Mouse (Mus musculus) activated CD4-positive, CD25-positive, alpha-beta regulatory T cell, adult 4 months (primary cell): ENCODE measurements around the gene Tsc22d1. TPM values are rescaled to one million over a fixed set of nuclear protein-coding genes. Genes with fewer than 3 reads are reported as not detected.

ENCODE experiments used
- ATAC-seq: one replicate; pipeline ENCODE4 v1.8.0; 2017
- polyA plus RNA-seq, 2 experiments: library from polyadenylated mRNA; unstranded; fragments of 100-300 nt; shearing (Covaris generic); gene quantifications; one replicate each; pipeline ENCODE4 v1.2.1; 2017

Gene Tsc22d1
- polyA plus RNA-seq, 2 experiments from 2014 or later: 6.8 to 7.5 TPM

DNA sequence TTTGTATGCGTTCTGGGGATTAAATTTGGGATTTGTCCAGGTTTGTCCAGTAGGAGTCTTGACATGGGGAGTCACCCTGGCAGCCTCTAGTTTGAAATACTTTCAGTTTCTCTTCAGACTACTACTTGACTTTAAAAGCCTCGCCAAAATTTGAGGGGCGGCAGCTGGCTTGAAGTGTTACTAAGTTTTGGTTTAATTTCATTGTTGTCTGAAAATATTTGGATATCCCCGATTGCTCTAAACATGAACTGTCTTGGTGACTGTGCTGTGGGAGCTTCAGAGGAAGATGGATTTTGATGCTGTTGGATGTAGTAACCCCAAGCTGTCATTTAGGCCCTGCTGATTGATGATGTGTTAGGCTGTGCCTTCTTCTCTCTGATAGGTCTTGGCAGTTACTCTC is 34.2 kb downstream of the Tsc22d1 start:
- ATAC-seq: no peak

DNA sequence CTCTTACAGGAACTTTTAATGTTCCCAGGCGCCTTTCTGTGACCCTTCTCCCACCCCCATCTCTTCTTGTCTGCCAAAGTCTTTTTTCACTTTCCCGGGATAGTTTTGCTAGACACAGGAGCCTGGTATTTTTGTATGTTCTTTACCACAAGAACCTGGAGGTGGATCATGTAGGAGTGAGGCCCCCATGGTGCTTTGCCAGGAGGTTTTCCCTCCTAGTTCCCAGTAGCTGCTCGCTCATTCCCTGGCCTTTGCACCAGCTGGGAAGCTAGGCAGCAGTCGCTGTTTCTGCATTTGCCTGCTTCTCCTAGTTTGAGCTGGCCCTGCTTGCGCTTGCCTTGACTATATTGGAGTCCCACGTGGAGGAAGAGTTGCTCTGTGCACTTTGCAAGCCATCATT is 36.2 kb downstream of the Tsc22d1 start:
- no peak for ATAC-seq

DNA sequence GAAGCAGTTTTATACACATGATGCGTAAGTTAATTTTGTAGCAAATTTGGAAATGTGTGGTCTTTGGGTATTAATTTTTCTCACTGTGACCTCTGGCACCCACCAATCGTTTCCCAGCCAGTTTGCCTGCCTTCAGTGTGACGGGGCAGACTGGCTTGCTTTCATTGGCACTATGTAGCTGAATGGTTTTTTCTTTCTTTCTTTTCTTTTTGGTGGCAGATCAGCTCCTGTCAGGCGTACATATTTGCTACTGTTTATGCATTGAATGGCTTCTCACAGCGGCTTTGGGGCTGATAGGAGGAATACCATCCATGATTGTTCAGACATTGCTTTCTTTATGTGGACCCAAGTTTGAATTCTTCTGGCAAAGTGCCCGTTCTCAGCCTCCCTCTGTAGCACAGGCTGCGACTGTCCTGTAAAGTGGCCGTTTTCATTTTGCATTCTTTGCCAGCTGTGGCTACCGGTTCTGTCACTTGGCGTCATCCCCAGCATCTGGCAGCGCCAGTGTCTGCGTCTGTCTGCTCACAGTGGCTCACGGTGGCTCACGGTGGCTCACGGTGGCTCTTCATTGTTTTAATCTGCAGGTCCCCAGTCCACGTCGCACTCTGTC is 38.1 kb downstream of the Tsc22d1 start:
- no peak for ATAC-seq

DNA sequence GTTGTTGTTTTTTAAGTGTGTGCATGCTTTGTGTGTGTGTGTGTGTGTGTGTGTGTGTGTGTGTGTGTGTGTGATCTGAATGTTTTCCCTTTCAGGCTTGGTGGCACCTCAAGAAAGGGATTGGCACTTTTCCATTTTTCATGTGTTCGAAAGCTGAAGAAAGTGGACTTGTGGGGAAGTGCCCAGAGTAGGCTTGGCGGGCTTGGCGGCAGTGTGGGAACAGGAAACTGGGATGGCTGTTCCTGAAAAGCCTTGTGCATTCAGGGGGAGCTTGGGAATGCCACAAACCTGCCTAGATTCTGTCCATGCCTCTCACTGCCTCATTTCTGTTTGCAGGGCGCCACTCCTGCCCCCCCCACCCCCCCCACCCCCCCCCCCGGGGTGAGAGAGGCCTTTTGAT is 39.9 kb downstream of the Tsc22d1 start:
- no peak for ATAC-seq

DNA sequence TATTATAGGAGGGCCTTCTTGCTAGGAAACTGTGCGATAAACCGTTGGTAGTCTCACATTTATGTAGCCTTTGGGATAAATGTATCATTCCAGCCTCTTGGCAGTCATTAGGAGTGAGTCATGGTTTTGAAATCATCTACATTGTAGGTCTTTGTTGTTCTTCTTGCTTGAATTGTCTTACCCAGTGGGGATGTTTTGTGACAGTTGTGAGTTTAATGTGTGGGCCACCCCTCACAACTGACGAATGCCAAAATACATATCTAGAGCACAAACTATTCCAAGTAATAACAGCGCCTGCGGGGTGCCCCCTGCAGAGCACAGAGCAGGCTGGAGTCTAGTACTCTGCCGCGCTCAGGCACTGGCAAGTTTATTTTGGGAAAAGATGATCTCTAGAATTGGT is 40.4 kb downstream of the Tsc22d1 start:
- ATAC-seq: no peak

DNA sequence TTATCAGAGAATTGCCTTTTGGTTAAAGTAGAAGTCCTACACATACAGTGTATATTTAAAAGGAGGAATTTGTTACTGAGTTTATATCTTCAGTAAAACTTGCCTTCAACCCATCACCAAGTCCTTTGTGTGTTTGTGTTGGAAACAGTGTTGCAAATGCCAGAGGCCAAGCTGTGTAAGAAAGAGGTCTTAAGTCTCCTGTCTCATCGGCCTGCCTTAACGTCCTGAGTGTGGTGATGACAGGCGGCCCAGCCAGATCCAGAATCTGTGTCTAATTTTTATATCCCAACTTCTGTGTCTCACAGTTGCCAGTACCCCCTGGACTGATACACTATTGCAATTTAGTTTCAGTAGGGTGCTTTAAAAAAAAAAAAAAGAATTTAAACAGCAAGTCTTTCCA is 42.9 kb downstream of the Tsc22d1 start:
- no peak for ATAC-seq

DNA sequence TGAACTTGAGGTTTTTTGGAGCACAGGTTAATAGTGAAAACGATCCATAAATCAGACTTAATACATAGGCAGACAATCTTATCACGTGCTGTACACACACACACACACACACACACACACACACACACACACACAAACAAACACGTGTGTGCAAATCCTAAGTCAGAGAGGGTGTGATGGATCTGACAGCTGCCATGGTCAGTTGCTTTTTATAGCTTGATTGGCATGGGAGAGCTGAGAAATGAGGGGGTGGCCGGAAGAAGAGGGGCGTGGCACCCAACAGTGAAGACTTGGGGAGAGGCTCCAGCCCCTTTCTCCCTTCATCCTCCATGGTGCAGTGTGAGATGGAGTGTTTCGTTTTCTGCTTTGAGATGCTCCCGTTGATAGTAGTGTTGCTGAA is 45.4 kb downstream of the Tsc22d1 start:
- no peak for ATAC-seq

DNA sequence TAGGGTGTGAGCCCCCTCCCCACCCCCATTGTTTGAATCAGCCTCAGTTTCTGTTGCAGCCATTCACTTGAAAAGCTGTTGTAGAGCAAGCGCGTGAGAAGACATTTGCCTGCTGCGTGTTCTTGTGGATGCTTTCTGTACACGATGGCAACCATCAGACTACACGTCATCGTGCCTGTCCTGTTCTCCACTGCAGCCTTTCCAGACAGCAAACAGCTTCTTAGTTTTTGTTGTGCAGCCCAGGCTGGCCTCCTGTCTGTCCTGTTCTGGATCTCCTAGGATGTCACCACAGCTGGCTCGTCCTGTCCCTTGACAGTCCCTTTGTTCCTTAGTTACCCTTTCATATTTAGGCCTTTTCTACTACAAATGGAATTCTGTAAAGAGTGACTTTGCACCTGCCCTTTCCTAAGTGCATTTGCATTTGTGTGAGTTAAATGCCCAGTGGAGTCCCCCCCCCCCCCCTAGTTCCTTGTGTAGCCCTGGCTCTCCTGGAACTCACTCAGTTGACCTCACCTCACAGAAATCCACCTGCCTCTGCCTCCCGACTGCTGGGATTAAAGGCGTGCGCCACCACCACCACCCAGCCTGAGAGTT is 46.5 kb downstream of the Tsc22d1 start:
- ATAC-seq: no peak

DNA sequence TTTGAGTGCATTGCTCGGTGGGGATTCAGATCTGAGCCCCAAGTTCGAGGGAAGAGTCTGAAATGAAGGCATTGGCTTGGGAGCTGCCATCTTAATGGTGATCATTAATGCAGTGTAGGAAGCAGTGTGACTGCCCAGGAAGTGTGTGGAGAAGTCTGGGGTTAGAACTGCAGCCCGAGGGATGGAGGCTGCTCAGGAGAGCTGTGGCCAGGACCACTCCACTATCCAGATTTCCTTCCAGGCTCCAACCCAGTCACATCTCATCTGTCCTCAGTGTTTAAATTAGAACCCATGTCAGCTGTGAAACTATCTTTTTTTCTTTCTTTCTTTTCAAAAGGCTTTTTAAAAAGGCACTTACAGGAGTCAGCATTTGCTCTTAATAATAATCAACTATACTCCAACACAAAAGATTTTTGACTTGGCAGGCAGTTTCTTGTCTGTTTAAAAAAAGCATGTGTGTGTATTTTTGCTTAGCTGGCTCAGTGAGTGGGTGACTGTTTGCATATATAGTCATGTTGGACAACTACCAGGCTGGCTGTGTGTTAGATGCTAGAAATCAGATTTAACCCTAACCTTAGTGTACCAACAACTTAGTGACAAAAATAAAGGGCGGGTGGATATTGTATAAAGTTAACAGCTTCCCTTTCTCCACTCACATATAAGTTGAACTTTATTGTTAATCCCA is 48.8 kb downstream of the Tsc22d1 start:
- no peak for ATAC-seq

DNA sequence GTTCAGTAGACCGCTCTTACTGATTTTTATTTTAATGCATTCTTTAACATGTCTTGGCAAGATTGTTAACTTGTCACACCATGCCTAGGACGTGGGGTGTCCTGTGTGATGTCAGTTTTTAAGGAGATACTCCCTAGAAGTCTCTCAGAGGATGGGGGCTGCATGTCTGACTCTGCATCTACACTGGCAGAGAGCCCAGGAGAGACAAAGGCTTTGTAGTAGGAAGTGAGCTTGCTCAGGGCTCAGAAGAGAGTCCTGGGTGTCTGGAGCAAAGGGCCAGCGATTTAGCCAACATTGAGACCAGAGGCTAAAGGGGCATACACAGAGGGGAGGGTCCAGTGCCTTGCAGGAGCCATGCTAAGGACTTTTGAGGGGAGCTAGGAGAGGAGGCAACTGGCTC is 50.2 kb downstream of the Tsc22d1 start:
- no peak for ATAC-seq

DNA sequence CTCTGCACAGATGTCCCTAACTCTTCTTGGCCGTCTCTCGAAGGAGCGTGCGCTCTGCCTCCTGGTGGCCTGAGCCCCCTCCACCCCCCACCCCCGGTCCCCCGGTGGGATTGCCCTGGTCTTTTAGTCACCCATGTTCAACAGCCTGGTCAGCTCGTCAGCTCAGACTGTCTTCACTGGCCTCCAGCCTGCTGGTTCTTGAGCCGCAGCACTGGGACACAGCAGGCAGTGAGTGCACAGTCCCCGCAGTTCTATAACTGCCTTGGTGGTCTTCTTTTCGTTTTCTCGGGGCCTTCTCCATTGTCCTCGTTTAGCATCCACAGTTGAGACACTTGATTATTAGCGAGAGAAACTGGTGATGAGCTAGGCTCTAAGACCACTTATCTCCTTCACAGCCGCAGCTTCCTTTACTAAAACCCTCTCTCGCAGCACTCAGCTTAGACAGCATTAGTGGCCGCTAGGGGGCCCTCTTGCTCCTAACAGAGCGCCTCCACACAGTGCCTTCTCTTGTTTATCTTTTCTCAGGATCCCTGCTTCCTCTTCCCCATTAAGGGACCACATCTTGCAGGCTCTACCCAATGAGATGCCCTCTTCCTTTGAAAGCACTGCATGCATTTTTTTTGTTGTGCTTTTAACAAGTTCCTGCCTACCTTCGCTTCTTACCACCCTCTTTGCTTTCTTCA is 52.0 kb downstream of the Tsc22d1 start:
- ATAC-seq: peak; percentile 57

DNA sequence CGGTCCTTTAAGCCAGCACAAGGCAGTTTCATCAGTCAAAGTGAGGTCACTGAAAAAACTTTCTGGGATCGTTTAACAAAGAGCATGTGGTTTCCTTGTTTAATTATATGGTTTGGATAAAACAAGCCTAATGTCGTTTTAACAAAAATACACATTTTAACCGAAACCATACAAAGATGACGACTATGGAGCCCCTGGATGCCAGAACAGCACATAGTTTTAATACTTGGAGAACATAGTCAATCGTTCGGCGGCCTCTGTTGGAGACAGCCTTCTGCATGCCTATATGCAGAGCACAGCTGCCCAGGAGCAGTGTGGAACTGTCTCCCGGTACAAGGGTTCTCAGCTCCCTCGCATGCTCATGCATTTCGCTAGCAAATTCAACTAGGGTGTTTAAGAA is 53.2 kb downstream of the Tsc22d1 start:
- ATAC-seq: no peak

DNA sequence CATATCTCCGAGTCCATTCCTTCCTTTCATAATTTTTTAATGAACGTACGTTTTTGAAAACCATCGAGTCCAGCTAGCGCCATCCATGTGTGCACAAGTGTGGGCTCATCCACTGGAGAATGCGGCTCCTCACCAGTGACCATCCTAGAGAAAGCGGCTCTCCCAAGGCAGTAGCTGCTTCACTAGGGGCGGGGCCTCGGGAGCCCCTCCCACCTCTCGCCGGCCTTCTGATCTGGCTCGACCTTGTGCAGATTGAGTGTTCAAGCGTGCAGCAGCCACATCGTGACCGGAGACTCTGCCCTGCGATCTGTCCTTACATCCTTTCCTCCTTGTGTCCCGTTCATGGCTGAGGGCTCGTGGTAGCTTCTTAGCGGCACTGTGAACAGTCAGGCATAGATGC is 56.5 kb downstream of the Tsc22d1 start:
- no peak for ATAC-seq

DNA sequence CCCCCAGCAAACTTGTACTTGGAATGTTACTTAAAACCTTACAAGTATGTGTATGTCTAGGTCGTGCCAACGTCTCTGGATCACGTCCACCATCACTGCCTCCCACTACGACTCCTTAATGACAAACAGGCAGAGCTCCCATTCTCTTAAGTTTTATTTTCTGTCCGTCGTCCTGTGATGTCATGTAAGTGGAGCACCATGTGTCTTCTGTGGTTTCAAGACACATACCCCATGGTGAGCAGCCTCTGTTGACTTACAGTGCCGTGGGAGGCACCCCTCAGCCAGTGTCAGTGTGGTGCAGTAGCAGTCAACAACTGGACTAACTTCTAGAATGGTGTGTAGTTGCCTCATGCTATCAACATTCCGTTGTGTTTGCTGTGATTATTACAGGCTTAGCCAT is 57.7 kb downstream of the Tsc22d1 start:
- ATAC-seq: no peak

DNA sequence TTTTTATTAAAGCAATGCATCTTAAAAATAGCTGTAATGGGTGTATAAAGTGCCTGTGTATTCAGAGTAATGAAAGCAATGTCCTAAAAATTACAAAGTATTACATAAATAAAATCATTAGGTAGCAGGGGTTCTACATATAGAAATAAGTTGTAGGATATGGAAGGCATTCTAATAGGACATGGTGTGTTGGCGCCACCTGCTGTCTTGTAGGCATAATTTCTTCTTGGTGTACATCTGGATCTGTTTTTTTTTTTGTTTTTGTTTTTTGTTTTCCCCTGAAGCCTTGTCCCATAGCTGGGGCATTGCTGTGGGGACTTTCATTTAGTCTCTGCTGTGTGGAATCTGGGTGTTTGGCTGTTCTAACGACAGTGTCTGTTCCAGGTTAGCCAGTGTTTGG is 58.6 kb downstream of the Tsc22d1 start:
- ATAC-seq: peak; percentile 43

DNA sequence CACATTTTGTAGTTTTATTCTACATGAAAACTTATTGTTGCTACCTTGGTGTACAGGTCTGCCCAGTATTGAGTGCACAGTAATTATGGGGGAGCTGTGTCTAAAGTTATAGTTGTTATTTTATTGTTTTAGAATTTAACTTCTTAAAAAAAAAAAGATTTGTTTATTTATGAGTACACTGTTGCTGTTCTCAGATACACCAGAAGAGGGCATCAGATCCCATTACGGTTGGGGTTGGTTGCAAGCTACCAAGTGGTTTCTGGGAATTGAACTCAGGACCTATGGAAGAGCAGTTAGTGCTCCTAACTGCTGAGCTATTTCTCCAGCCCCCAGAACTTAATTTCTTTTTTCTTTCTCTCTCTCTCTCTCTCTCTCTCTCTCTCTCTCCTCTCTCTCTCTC is 59.4 kb downstream of the Tsc22d1 start:
- ATAC-seq: no peak

DNA sequence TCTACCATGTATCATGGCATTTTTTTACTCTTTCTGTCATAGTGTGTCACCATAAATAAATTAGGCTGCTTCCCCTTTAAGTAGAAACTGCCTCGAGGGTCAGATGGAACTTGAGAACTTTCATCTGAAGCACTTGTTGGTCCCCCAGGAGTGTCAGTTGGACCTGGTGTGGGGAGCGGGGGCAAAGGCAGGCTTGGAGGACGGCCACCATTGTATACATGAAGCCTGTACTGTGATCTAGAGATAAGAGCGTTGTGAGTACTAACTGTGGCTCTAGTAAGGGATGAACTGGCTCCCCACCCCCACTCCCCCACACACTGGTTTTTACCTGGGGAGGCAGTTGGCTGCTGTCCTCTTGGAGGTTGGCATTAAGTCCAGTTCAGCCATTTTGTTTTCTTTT is 62.0 kb downstream of the Tsc22d1 start:
- no peak for ATAC-seq

DNA sequence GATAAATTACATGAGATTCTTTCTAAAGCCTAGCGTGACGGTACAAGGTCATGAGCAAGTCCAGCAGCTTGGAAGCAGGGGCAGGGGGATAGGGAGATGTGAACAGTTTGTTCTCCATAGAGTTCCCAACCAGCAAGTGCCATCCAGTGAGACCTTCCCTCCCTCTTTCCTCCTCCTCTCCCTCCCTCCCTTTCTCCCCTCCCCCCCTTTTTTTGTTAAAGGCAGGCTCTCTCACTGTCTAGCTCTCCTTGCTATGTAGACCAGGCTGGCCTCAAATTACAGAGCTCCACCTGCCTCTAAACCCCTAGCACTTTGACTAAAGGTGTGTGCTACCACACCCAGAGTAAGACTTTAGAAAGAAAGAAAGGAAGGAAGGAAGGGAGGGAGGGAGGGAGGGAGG is 63.3 kb downstream of the Tsc22d1 start:
- no peak for ATAC-seq

DNA sequence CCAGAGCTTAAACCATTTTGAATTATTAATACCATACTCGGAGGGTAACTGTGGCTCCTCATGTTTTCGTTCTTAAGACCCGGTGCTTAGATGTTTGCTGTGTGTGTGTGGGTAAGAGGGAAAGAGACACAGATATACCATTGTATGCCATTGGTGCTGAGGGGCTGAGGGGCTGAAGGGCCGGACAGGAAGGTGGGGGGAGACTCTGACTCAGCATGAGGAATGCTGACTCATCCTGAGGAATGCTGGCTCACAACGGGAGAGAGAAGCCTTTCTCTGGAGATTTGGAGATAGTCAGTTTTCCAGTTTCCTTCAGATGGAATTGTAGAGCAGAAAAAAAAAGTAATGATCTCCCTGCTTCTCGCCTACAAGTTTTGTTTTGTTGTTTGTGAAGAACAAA is 63.9 kb downstream of the Tsc22d1 start:
- no peak for ATAC-seq

DNA sequence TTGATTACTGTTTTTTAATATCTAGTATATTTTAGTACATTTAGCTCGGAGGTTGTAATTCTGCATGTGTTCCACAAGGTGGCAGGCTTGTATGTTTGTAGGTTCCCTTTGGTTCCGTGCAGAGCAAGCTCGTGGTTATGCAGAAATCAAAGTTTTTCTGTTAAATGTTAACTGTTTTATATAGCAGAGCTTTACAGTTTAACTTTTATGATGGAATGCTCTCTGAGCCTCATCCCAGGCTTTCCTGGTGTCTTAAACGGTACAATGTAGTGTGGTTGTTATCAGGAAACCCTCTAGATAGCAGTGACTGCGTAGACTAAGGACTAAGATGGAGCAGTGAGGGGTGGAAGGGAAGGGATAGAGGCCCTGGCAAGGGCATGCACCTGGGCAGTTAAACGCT is 65.1 kb downstream of the Tsc22d1 start:
- no peak for ATAC-seq

DNA sequence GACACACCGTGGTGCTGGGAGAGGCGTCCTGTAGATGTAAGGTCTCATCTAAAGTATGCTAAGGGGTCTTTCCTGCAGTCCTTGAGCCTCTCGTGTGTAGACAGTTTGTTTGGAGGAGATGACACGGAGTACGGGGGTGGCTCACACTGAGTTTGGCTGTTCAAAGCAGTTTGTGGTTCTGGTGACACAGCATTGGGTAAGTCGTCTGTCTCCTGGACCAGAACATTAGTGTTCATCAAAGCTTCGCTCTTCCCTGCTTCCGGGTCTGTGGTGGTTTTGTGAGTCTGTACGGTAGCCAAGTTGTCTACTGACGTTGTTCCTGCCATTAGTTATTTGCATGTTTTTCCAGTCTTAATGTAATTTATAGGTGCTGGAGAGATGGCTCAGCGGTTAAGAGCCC is 65.7 kb downstream of the Tsc22d1 start:
- no peak for ATAC-seq

DNA sequence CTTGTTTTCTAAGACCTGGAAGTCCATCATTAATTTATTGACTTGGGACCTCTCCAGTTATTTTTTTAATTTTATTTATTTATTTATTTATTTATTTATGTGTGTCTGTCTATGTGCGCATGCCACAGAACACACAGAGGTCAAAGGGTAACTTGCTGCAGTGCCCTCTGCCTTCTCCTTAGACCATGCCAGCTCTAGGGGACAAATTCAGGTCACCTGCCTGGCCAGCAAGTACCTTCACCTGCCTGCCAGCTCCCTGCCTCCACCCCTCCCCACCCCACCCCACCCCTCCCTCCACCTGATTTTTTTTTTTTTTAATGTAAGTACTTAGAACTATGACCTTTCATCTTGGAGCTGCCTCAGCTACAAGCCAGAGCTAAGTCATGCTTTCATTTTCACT is 68.9 kb downstream of the Tsc22d1 start:
- ATAC-seq: no peak

DNA sequence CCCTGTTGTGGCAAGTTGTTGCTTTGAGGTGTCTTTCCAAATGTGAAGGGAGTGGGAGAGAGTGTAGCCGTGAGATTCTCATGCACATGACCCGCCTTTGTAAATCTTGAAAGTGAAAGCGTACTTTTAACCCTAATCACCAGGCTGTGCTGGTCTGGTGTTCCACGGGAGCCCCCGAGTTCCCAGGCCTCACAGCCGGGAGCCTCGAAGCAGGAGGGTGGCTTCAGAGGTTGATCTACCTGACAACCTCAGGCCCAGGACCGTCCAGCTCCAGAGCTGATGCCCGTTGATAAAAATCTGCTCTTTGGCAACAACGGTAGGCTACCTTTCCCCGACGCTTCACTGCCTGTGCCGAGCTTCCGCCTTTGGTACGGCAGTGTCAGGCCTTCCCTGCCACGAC is 72.8 kb downstream of the Tsc22d1 start:
- no peak for ATAC-seq
